Mouse (Mus musculus) forebrain, embryonic 12.5 days (tissue): ENCODE results near the gene Lrrc8b. TPM values are rescaled to one million over a fixed set of nuclear protein-coding genes. Genes with fewer than 3 reads are reported as not detected.

ENCODE experiments used
- ATAC-seq: fragments of 200-750 bp; cut with Nextera tagmentation; 2 replicates; pipeline ENCODE4 v1.8.0; 2017; ENCODE audit warnings: moderate TSS enrichment; ENCODE audit not compliant: low FRiP score
- H3K27ac ChIP-seq: fragments of 300-500 bp; sonication (generic); 2 replicates; pipeline ENCODE4 v1.5.1; 2016; ENCODE audit warnings: mild to moderate bottlenecking
- H3K27me3 ChIP-seq: fragments of 300-500 bp; sonication (generic); 2 replicates; pipeline ENCODE4 v1.6.1; 2016; ENCODE audit warnings: mild to moderate bottlenecking
- H3K36me3 ChIP-seq: fragments of 300-500 bp; sonication (generic); replicated peaks from 2 replicates; pipeline ENCODE4 v1.6.1; 2016; ENCODE audit warnings: mild to moderate bottlenecking
- H3K4me1 ChIP-seq: fragments of 300-500 bp; sonication (generic); 2 replicates; pipeline ENCODE4 v1.6.1; 2016
- H3K4me2 ChIP-seq: fragments of 300-500 bp; sonication (generic); 2 replicates; pipeline ENCODE4 v1.6.1; 2016; ENCODE audit warnings: mild to moderate bottlenecking, moderate library complexity
- H3K4me3 ChIP-seq: fragments of 300-500 bp; sonication (generic); replicated peaks from 2 replicates; pipeline ENCODE4 v1.5.1; 2016; ENCODE audit warnings: mild to moderate bottlenecking
- H3K9ac ChIP-seq: fragments of 300-500 bp; sonication (generic); 2 replicates; pipeline ENCODE4 v1.6.1; 2016; ENCODE audit warnings: mild to moderate bottlenecking
- H3K9me3 ChIP-seq: fragments of 300-500 bp; sonication (generic); 2 replicates; pipeline ENCODE4 v1.6.1; 2016
- WGBS: fragments of 180-500 bp; shearing (Covaris S2); methylation state at CpG from one replicate; pipeline ENCODE4 v1.1.7; 2016; 5-methylcytosine and 5-hydroxymethylcytosine counted together
- polyA plus RNA-seq: library from polyadenylated mRNA; unstranded; fragments of >200 nt; fragmentation: Nextera tagmentation; extraction: Ambion mirVana; gene quantifications from 2 replicates; pipeline ENCODE4 v1.2.1, GENCODE M21; 2016

Lrrc8b gene
- polyA plus RNA-seq, 1 experiment from 2014 or later = 11.9 TPM

- no peaks in the 10 kb centered on the region; the same call in 1 of the 2 replicates for H3K36me3 ChIP-seq
- WGBS = 12% methylated on average over 10 of the region's 10 CpGs
- H3K27ac ChIP-seq = peak overlapping the region; percentile 54
- H3K4me2 ChIP-seq = peak overlapping the region; percentile 1; the same call in 1 of the 2 replicates
- peaks cover 49% of the 10 kb centered on the region for H3K4me1 ChIP-seq
- peaks cover 45% of the 10 kb centered on the region for H3K27me3 ChIP-seq
- peak; percentile 66; the same call in 1 of the 2 replicates for ATAC-seq
- no peak overlapping the region for H3K4me3 ChIP-seq
- H3K9me3 ChIP-seq = no peaks in the 10 kb centered on the region
- H3K9ac ChIP-seq = no peak overlapping the region
These were observed 77.0 kb downstream of the Lrrc8b start for GRCm38 (mm10) chr5:105492367-105493246.

GRCm38 (mm10) chr5:105493377-105493776 lies 77.8 kb downstream of the Lrrc8b start:
- Histone ChIP-seq H3K27me3 (peaks cover 45% of the 10 kb centered on the region), H3K27ac (peak overlapping the region; percentile 54), H3K9me3 (no peaks in the 10 kb centered on the region), H3K4me3 (no peak overlapping the region), H3K9ac (no peak overlapping the region), H3K36me3 (no peaks in the 10 kb centered on the region), H3K4me1 (peaks cover 55% of the 10 kb centered on the region), H3K4me2 (peak overlapping the region; percentile 1; the same call in 1 of the 2 replicates)
- ATAC-seq = no peak
- WGBS = 63% methylated on average over 7 of the region's 7 CpGs

GRCm38 (mm10) chr5:105494246-105494917 lies 78.8 kb downstream of the Lrrc8b start:
- H3K4me1 ChIP-seq = peaks cover 61% of the 10 kb centered on the region
- no peak overlapping the region for H3K27ac ChIP-seq
- ATAC-seq = no peak
- H3K27me3 ChIP-seq = peaks cover 45% of the 10 kb centered on the region
- peak overlapping the region; percentile 49 for H3K4me2 ChIP-seq
- 23% methylated on average over 10 of the region's 10 CpGs for WGBS
- H3K4me3 ChIP-seq = no peak overlapping the region
- H3K9me3 ChIP-seq = no peaks in the 10 kb centered on the region
- no peak overlapping the region for H3K9ac ChIP-seq
- H3K36me3 ChIP-seq = no peaks in the 10 kb centered on the region

GRCm38 (mm10) chr5:105494918-105495901 lies 79.6 kb downstream of the Lrrc8b start:
- H3K9ac ChIP-seq = no peak overlapping the region
- H3K4me2 ChIP-seq = peak overlapping the region; percentile 49
- H3K27me3 ChIP-seq = peaks cover 45% of the 10 kb centered on the region
- H3K4me3 ChIP-seq = peak overlapping the region; percentile 21
- peaks cover 64% of the 10 kb centered on the region for H3K4me1 ChIP-seq
- 3% methylated on average over 22 of the region's 24 CpGs for WGBS
- H3K9me3 ChIP-seq = no peaks in the 10 kb centered on the region
- H3K27ac ChIP-seq = no peak overlapping the region
- peak; percentile 78 for ATAC-seq
- no peaks in the 10 kb centered on the region for H3K36me3 ChIP-seq

GRCm38 (mm10) chr5:105496133-105496532 lies 80.6 kb downstream of the Lrrc8b start:
- WGBS = 66% methylated on average over 4 of the region's 4 CpGs
- no peak for ATAC-seq
- no peak overlapping the region for H3K27ac ChIP-seq
- peaks cover 44% of the 10 kb centered on the region for H3K27me3 ChIP-seq
- H3K4me1 ChIP-seq = peaks cover 71% of the 10 kb centered on the region
- H3K9ac ChIP-seq = no peak overlapping the region
- H3K36me3 ChIP-seq = no peaks in the 10 kb centered on the region
- no peaks in the 10 kb centered on the region for H3K9me3 ChIP-seq
- no peak overlapping the region for H3K4me2 ChIP-seq
- H3K4me3 ChIP-seq = no peak overlapping the region

GRCm38 (mm10) chr5:105496586-105496985 lies 81.0 kb downstream of the Lrrc8b start:
- no peak overlapping the region for H3K27ac ChIP-seq
- H3K36me3 ChIP-seq = no peaks in the 10 kb centered on the region
- no peak overlapping the region for H3K4me2 ChIP-seq
- H3K27me3 ChIP-seq = peaks cover 44% of the 10 kb centered on the region
- H3K4me3 ChIP-seq = no peak overlapping the region
- H3K4me1 ChIP-seq = peaks cover 73% of the 10 kb centered on the region
- 80% methylated on average over 7 of the region's 7 CpGs for WGBS
- no peak for ATAC-seq
- no peaks in the 10 kb centered on the region for H3K9me3 ChIP-seq
- H3K9ac ChIP-seq = no peak overlapping the region

- Histone ChIP-seq H3K9me3 (peaks cover 5% of the 10 kb centered on the region; the same call in 1 of the 2 replicates), H3K4me1 (peaks cover 54% of the 10 kb centered on the region), H3K27me3 (peaks cover 35% of the 10 kb centered on the region), H3K4me3 (no peak overlapping the region), H3K4me2 (no peak overlapping the region), H3K36me3 (no peaks in the 10 kb centered on the region), H3K9ac (no peak overlapping the region), H3K27ac (no peak overlapping the region)
- 34% methylated on average over 4 of the region's 4 CpGs for WGBS
- ATAC-seq = no peak
These were observed 82.9 kb downstream of the Lrrc8b start for GRCm38 (mm10) chr5:105498429-105499000.

GRCm38 (mm10) chr5:105499396-105499795 lies 83.8 kb downstream of the Lrrc8b start:
- ATAC-seq = no peak
- no peak overlapping the region for H3K4me2 ChIP-seq
- no peak overlapping the region for H3K9ac ChIP-seq
- H3K27me3 ChIP-seq = peaks cover 32% of the 10 kb centered on the region
- H3K9me3 ChIP-seq = peaks cover 5% of the 10 kb centered on the region; the same call in 1 of the 2 replicates
- WGBS = 76% methylated on average over 1 of the region's 1 CpGs
- peaks cover 46% of the 10 kb centered on the region for H3K4me1 ChIP-seq
- H3K27ac ChIP-seq = no peak overlapping the region
- no peak overlapping the region for H3K4me3 ChIP-seq
- H3K36me3 ChIP-seq = no peaks in the 10 kb centered on the region

- no peak overlapping the region for H3K4me3 ChIP-seq
- H3K9ac ChIP-seq = no peak overlapping the region
- no peaks in the 10 kb centered on the region for H3K36me3 ChIP-seq
- 0 out of 2 replicates have a peak overlapping the region, but pooled peaks have one; percentile 13 for H3K27ac ChIP-seq
- peak; percentile 39; the same call in 1 of the 2 replicates for ATAC-seq
- H3K9me3 ChIP-seq = peaks cover 5% of the 10 kb centered on the region; the same call in 1 of the 2 replicates
- 37% methylated on average over 12 of the region's 12 CpGs for WGBS
- H3K4me1 ChIP-seq = peaks cover 37% of the 10 kb centered on the region
- H3K4me2 ChIP-seq = no peak overlapping the region
- H3K27me3 ChIP-seq = peaks cover 28% of the 10 kb centered on the region
These were observed 84.9 kb downstream of the Lrrc8b start for GRCm38 (mm10) chr5:105500132-105501121.

- H3K4me2 ChIP-seq = no peak overlapping the region
- H3K9me3 ChIP-seq = peaks cover 5% of the 10 kb centered on the region; the same call in 1 of the 2 replicates
- ATAC-seq = no peak
- no peak overlapping the region for H3K9ac ChIP-seq
- H3K4me1 ChIP-seq = peaks cover 30% of the 10 kb centered on the region
- H3K4me3 ChIP-seq = no peak overlapping the region
- 78% methylated on average over 3 of the region's 3 CpGs for WGBS
- H3K27ac ChIP-seq = no peak overlapping the region
- H3K36me3 ChIP-seq = no peaks in the 10 kb centered on the region
- peaks cover 27% of the 10 kb centered on the region for H3K27me3 ChIP-seq
These were observed 85.6 kb downstream of the Lrrc8b start for GRCm38 (mm10) chr5:105501136-105501535.
